Mouse (Mus musculus) intestine, embryonic 15.5 days (tissue): ENCODE measurements at regions not wholly inside any gene's neighbourhood (a gene's known extent, or its start where the extent isn't known, plus 50 kb on each side); places are given as distances from the start of the nearest gene placed in this dataset.
A peak's percentile ranks its signal among the peaks of the same experiment; 100 is the strongest.

Experiments used
- ATAC-seq: fragments of 200-750 bp; cut with Nextera tagmentation; 2 replicates; pipeline ENCODE4 v1.8.0; 2017; ENCODE audit warnings: moderate TSS enrichment, moderate library complexity
- H3K27ac ChIP-seq: fragments of 300-500 bp; sonication (generic); 2 replicates; pipeline ENCODE4 v1.5.1; 2015; ENCODE audit warnings: mild to moderate bottlenecking, inconsistent platforms
- H3K27me3 ChIP-seq: fragments of 300-500 bp; sonication (generic); replicated peaks from 2 replicates; pipeline ENCODE4 v1.6.1; 2015; ENCODE audit warnings: inconsistent platforms
- H3K36me3 ChIP-seq: fragments of 300-500 bp; sonication (generic); 2 replicates; pipeline ENCODE4 v1.6.1; 2015; ENCODE audit warnings: inconsistent platforms
- H3K4me1 ChIP-seq: fragments of 300-500 bp; sonication (generic); replicated peaks from 2 replicates; pipeline ENCODE4 v1.6.1; 2015; ENCODE audit warnings: inconsistent platforms
- H3K4me2 ChIP-seq: fragments of 300-500 bp; sonication (generic); replicated peaks from 2 replicates; pipeline ENCODE4 v1.6.1; 2015; ENCODE audit warnings: mild to moderate bottlenecking, inconsistent platforms
- H3K4me3 ChIP-seq: fragments of 300-500 bp; sonication (generic); replicated peaks from 2 replicates; pipeline ENCODE4 v1.5.1; 2015; ENCODE audit warnings: inconsistent platforms
- H3K9ac ChIP-seq: fragments of 300-500 bp; sonication (generic); 2 replicates; pipeline ENCODE4 v1.6.1; 2015; ENCODE audit warnings: inconsistent platforms
- H3K9me3 ChIP-seq: fragments of 300-500 bp; sonication (generic); 2 replicates; pipeline ENCODE4 v1.6.1; 2016; ENCODE audit warnings: inconsistent platforms
- WGBS: fragments of 180-500 bp; shearing (Covaris S2); methylation state at CpG from one replicate; pipeline ENCODE4 v1.1.7; 2015; 5-methylcytosine and 5-hydroxymethylcytosine counted together

DNA sequence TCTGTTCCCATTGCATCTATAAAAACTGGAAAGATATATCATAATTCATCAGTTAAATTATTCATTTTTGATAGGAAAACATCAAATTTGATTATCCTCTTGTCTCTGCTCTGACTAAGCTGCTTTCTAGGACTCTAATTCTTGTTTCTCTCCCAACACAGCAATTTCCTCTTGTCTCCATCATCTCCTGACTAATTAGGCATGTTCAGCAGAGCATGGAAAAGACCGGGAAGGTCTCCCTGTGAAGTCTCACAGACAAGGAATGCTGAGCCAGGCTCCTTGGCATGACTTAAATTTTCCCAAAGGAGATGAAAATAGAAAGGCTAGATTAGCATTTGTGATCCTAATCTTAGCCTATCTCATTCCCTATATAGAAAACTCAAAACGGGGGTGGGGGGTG is 192.3 kb downstream of the Chrna7 start:
- no peaks in the 10 kb centered on the region for H3K4me1 ChIP-seq
- no peak for ATAC-seq
- no peak overlapping the region for H3K4me2 ChIP-seq
- H3K27me3 ChIP-seq = no peaks in the 10 kb centered on the region
- H3K9me3 ChIP-seq = no peaks in the 10 kb centered on the region
- H3K36me3 ChIP-seq = no peaks in the 10 kb centered on the region
- no peak overlapping the region for H3K27ac ChIP-seq
- H3K4me3 ChIP-seq = no peak overlapping the region
- H3K9ac ChIP-seq = no peak overlapping the region
- 60% methylated on average over 2 of the region's 2 CpGs for WGBS

- WGBS = 67% methylated on average over 2 of the region's 2 CpGs
- Histone ChIP-seq H3K9ac (no peak overlapping the region), H3K27me3 (no peaks in the 10 kb centered on the region), H3K4me3 (no peak overlapping the region), H3K4me2 (no peak overlapping the region), H3K27ac (no peak overlapping the region), H3K9me3 (no peaks in the 10 kb centered on the region), H3K36me3 (no peaks in the 10 kb centered on the region), H3K4me1 (no peaks in the 10 kb centered on the region)
- no peak for ATAC-seq
Observed at GRCm38 (mm10) chr7:63018859-63019575, 193.4 kb downstream of the Chrna7 start.

GRCm38 (mm10) chr7:62981109-62981508 is 157.6 kb upstream of the A26c2 start:
- Histone ChIP-seq H3K27ac (no peak overlapping the region), H3K36me3 (no peaks in the 10 kb centered on the region), H3K4me2 (peak overlapping the region; percentile 31), H3K9ac (no peak overlapping the region), H3K4me3 (no peak overlapping the region), H3K4me1 (no peaks in the 10 kb centered on the region), H3K27me3 (no peaks in the 10 kb centered on the region), H3K9me3 (no peaks in the 10 kb centered on the region)
- ATAC-seq = peak; percentile 81; the same call in 1 of the 2 replicates
- 4% methylated on average over 7 of the region's 7 CpGs for WGBS
